ENCODE assay signal across 23 mouse cellular contexts in genomic region chr5:85915000-85915399, GRCm38 (mm10).
DNase-seq lines count a peak whose midpoint lies in the region; ATAC-seq and TF ChIP-seq lines count a peak whose summit lies in the region.
"Had no signal": no experiment of that assay in that cellular context is flagged by ENCODE, and none has a peak within 500 bp of the region (broad histone marks: within the 10 kb centered on the region; RNA-seq: fewer than 3 reads in every experiment).

No protein-coding gene starts in this region.

- no peak overlapping the region for H3K4me3 ChIP-seq in bone marrow macrophage, adult 2 months (ENCODE audit: insufficient read depth, low read length)
- H3K4me3 ChIP-seq: embryonic facial prominence, embryonic 10.5 days; forebrain, embryonic 13.5 days; heart, embryonic 10.5 days; hindbrain, embryonic 13.5 days; intestine, embryonic 15.5 days had no signal

- H3K27ac ChIP-seq in bone marrow macrophage, adult 2 months (ENCODE audit: insufficient read depth, low read depth, low read length) = peak overlapping the region; percentile 67
- H3K27ac ChIP-seq: embryonic facial prominence, embryonic 10.5 days; forebrain, embryonic 13.5 days; heart, embryonic 10.5 days; hindbrain, embryonic 13.5 days; hindbrain, postnatal 0 days; intestine, embryonic 15.5 days had no signal

- peak; percentile 45 for DNase-seq in layer of hippocampus, adult 9-11 months
- DNase-seq in layer of hippocampus, adult 8-10 months (ENCODE audit: low spot score in 2 of 2) = no peak
- DNase-seq in telencephalon, adult 2 months (ENCODE audit: low read depth, low spot score) = peak; percentile 5
- no peak for DNase-seq in adipocyte (ENCODE audit: low spot score)
- DNase-seq: adrenal gland, postnatal 14 days; B cell, adult 2 months; cerebellum, adult 11 months; cerebellum, adult 9-10 months; cerebellum, postnatal 36 days; forebrain, postnatal 0 days; gastrocnemius, postnatal 25 days; heart, adult 11 months; heart, postnatal 14 days had no signal

- peaks cover 22% of the 10 kb centered on the region for H3K4me1 ChIP-seq in bone marrow macrophage, adult 2 months (ENCODE audit: control insufficient read depth, insufficient read depth, low read length)
- H3K4me1 ChIP-seq: embryonic facial prominence, embryonic 10.5 days; forebrain, embryonic 13.5 days; heart, embryonic 10.5 days; hindbrain, embryonic 13.5 days; intestine, embryonic 15.5 days had no signal

- no peak for TF ChIP-seq CTCF in bone marrow macrophage, adult 2 months (IDR thresholded peaks at IDR 0.05; ENCODE audit: low read depth, low read length)

- no peak for TF ChIP-seq POLR2A in bone marrow macrophage, adult 2 months (IDR thresholded peaks at IDR 0.05; ENCODE audit: borderline replicate concordance, low read depth, low read length)

- ATAC-seq in granulocyte monocyte progenitor cell, adult 5-6 weeks (replicated peaks; ENCODE audit: poor library complexity, severe bottlenecking) = peak; percentile 88
- ATAC-seq in inflammation-experienced regulatory T-cells, adult 6 months = no peak
- ATAC-seq: CD4-positive, CD25-positive, alpha-beta regulatory T cell, adult 4 months; forebrain, embryonic 13.5 days; forebrain, postnatal 0 days; hindbrain, postnatal 0 days; intestine, embryonic 15.5 days had no signal

Comparison
In these comparisons a context has a peak if more than half of its experiments do, and no peak if none do; other contexts are left out.
1. DNase-seq: peak in layer of hippocampus, adult 9-11 months (single experiment) and telencephalon, adult 2 months (single experiment); none in layer of hippocampus, adult 8-10 months (0 of 2) and adipocyte (single experiment).